Mouse (Mus musculus): Measurements from ENCODE around the gene Olfr910.

Olfr910 gene

GRCm38 (mm10) chr9:38537549-38537948 is at the start of gene Olfr910:
TSS of gene Olfr910 (plus strand) at chr9:38537849.
- in situ Hi-C loops (cut with MseI, MboI): no loop called here

GRCm38 (mm10) chr9:38495501-38495900 is 42.1 kb upstream of the Olfr910 start, which contains the start of gene Olfr907:
TSS of gene Olfr907 (plus strand) at chr9:38495801.
- in situ Hi-C loops (cut with MseI, MboI): no loop called here

DNA sequence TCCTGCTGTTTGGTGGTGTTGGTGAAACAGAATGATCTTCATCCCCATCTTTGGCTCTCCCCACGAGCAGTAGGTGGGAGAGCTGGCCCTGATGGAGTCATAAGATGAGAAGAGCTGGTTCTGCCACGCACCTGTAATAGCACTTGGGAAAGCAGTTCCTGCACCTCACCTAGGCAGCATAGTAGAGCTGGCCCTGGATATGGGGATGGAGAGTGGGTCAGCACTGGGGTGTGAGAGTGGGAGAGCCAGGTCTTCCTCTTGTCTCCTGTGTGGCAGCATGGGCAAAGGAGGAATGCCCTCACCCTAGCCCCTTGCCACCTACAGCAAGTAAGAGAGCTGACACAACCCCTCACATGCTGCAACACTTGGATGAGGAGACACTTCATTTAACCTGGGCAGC is 25.3 kb upstream of the Olfr910 start:
- in situ Hi-C loops (cut with MseI, MboI): no loop called here

DNA sequence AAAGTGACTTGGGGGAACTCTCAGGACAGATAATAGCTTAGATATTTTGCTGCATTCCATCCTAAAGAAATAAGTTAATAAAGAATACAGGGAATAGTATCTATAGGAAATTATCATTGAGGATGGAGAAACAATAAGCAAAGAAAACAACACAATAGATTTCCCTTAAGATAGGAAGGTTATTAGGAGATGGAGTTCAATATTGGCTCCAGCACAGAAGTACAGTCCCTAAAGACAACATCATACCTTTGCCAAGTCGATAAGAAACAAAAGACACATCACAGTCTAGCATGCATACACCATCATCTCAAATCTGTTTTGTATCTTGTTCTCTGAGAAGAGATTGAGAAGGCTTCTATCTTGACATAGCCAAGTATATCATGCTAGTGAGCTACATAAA is 16.4 kb upstream of the Olfr910 start, which contains the start of gene Olfr911-ps1:
Gene Olfr911-ps1 (plus strand): TSS at position 301 of the 400 bp plus-strand sequence.
- in situ Hi-C loops (cut with MseI, MboI): no loop called here

DNA sequence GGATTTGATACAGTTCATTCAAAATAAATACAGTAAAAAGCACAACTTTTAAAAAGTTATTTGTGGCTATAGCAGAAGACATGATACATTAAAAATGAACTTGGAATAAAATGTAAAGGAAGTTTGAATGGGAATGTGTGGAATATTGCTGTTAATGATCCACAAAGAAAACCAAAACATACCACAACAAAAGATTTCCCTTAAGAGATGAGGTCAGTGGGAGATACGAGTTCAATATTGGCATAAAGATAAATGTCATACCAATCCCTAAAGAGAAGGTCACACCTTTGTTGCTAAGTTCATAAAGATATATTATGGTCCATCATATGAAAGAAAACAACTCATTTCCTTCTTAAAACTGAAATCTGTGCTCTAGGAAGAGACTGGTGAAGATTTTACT is 42.2 kb downstream of the Olfr910 start, which contains the start of gene Olfr912:
Gene Olfr912 (plus strand): TSS at position 301 of the 400 bp plus-strand sequence.
- in situ Hi-C loops (cut with MseI, MboI): no loop called here

Data from mouse trophoblast stem cell (cell line).